Mouse (Mus musculus) ovary, postnatal 10 days (tissue): ENCODE results near the gene Drap1.
A peak's percentile ranks its signal among the peaks of the same experiment; 100 is the strongest.

ENCODE experiments used
- DNase-seq: peaks from one replicate; pipeline ENCODE4 v3.0.0; 2022; ENCODE audit warnings: low spot score

Drap1 gene

DNA sequence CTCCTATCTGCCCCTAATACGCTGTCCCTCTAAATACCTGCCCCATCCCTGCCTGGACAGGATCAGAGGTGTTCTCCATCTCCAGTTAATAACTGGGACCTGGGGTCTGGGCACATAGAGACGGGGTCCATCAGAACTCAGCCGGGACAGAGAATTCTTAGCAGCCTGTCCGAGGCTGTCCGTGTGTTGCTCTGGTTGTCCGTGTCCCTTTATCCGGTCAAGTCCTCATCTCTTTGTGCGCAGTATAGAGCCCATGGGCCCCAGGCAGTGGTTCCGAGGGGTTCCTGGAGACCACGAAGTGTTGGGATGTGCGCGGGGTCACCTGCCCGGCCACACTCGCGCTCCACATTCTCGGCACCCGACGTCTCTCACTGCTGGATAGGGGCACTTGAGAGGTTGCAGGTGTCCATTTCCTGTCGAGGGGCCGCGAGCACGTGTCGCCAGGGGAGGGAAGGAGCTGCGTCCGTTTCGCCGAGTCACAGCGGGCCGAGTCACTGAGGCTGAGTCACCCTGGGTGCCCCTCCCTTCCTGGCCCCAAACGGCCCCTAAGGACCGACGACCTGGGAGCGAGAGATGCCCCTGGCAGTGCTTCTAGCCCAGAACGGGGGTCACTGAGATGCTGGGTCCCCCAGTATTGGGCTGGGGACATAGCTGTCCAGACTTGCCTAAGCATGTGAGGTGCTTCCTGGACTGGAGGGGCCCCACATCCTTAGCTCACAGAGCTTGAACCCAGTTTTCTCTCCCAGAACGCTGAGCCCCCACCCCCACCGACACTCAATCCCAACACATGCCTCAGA lies 23.8 kb upstream of the Drap1 start:
- no peak for DNase-seq

DNA sequence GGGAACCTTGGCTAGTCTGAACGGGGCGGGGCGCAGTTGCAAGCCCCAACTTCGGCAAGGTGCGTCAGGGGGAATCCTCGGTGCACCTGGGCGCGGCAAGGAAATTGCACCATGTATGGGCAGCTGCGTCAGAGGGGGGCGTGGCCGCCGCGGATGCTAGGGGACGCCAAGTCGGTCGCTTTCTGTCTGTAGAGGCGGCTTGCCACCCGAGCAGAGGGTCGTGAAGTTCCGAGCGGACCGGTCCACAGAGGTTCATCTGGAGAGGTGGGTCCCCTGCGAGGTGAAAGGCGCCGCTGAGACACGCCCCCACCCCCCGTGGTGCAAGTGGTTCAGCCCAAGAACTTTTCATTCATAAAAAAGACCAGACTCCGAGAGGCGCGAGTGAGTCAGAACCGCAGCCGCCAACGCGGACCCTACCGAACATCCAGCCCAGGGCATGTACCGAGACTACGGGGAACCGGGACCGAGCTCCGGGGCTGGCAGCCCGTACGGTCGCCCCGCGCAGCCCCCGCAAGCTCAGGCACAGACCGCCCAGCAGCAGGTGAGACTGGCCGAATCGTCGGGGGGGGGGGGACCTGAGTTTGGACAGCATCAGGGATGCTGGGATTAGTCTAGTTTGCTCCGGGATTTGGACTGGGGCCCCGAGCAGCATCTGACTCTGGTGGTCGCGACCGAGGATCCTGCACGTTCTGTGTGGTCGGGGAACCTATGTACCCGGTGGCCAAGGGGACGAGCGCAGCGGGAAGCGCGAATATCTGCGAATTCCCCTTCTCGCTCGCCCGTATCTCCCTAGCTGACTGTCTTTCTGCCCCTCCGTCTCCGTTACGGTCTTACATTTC lies 23.0 kb upstream of the Drap1 start, which contains the start of gene Fosl1:
Fosl1 (plus strand) TSS at position 33 of the 839 bp plus-strand sequence.
- DNase-seq, result no peak

DNA sequence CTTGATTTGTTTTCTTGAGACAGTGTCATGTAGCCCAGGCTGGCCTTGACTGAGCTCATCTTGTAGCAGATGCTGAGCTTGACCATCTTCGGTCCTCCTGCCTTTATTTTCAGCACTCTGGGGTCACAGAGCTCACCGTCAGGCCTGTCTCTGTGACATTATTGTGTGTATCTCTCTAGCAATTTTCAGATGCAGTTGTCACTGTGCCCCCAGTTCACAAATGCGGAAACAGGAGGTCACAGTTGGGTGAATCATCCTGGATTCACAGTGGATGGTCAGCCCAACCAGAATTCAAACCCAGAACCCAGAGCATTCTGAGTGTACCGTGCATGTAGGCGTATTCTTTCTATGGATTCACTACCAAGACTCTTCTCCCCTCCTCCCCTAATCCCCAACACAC lies 21.0 kb upstream of the Drap1 start:
- DNase-seq, result no peak

DNA sequence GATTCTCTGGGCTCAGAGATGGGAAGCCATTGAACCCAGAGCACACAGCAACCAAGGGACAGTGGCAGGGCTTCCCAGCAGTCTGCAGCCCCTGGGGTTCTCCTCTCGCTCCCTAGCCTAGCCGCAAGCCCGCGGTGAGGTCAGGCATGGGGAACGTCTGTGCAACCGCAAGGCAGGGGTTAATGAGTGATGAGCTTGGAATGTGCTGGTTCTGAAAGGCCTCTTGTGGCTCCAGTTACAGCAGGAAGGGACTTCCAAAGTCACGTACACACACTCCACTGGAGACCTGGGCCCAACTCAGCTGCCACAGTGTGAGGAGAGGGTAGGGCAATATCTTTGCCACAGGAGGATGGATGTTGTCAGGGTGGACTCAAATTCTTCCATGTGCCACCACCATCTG lies 20.2 kb upstream of the Drap1 start:
- DNase-seq, result no peak

DNA sequence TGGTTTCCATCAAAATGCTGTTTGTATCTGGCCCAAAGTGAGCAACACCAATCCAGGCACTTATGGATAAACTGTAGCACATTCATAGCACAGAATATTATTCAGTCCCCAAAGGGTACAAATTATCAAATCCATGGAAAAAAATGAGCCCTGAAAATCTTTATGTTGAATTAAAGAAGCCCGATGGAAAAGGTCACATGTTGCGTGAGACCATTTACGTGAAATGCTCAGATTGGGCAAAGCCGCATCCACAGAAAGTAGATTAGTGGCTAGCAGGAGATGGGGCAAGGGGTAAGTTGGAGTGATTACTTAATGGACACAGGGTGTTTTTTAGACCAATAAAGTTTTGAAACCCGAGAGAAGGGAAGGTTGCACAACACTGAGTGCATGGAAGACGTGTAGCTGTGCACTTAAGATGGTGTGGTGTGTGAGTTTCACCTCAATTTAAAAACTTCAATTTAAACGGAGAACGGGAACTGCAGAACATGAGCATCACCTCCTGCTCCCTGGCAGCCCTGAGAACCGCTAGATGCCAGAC lies 19.7 kb upstream of the Drap1 start:
- DNase-seq, result no peak

DNA sequence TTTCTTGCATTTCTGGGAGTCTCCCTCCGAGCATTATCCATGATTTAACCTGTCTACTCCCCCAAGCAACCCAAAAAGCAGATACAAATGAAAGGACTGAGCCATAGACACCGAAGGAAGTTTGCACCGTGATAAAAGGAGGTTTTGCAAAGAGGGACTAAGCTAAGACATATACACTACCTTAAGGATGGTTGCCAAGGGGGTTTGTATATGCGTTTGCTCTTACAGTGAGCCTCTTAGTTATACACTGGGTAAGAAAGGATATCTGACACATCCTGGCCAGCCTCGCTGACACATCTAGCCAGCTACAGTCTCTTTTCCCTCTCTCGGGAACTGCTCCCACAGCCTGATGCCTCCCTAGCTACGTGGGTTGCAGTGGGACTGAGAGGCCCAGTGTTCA lies 9.2 kb upstream of the Drap1 start:
- no peak for DNase-seq

DNA sequence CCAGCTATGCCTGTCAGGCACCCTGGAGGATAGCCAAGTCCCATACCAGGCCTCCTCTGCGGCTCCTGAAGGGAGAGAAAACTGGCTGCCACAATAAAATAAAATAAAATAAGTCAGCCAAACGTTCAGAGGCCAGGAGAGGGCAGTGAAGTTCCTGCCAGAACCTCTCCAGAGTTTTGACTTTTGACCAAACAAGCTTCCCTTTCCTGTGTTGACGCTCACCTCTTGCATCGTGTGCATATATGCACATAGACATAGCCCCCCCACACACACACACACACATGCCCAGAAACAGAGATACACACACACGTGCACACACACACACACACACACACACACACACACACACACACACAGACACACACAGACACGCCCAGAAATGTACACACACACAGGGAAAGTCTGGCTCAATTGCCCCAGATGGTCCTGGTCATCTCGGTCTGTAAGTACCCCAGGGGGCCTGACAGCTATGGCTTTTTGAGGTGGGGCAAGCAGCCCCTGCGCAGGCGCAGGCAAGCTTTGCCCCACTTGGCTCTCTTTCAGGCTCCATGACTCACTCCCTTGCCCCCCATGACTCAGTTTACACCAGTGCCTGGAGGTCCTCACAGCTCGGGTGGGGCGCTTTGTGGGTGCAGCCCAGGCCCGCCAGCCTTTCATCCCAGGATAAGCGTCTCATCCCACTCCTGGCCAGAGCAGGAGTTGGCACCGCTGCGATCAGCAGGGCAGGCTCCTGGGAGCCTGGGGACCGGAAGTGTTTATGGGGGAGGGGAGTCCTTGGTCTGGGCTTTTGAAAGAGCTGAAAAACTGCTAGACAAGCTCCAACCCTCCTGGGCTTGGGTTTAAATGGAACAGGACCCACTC lies 8.4 kb upstream of the Drap1 start:
- DNase-seq, result no peak

DNA sequence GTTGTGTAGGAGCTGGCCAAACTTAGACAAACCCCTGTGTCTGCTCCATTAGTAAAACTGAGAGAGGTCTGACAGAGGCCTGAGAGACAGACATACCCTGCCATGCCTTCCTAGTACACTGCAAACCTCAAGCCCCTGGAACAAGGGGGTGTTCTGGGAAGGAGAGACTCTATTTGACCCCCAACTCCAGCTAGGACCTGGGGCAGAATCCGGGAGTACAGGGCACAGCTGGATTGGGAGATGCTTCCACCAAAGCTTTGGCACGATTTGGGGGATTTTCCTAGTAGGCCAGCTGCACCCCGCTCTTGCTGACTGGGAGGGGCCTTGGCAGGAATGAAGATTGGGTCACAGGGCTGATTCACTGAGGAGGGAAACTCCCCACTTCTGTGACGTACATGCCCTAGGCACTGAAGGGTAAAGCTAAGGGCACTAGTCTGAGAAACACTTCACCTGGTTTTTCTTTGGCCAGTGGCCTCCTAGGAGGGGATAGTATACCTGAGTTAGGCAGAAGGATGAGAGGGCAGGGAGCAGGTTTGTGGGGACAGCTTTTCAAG lies 7.2 kb upstream of the Drap1 start:
- no peak for DNase-seq

DNA sequence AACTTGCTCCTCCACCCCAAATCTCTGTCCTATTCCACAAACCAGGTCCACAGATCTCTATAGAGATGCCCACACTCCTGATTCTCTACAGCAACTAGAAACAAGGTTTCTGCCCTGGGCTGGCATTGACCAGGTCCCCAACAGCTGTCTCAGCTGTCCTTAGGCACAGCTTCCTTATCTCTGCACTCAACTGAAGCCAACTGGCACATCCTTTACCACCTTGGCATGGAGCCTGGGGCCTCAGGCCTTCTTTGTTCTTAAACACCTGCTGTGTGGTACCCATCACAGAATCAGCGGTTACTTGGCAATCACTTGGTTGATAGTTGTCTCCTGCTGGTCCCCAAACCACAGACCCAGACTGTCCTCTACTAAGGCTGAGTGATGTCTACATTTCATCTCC lies 5.6 kb upstream of the Drap1 start:
- DNase-seq, result no peak

DNA sequence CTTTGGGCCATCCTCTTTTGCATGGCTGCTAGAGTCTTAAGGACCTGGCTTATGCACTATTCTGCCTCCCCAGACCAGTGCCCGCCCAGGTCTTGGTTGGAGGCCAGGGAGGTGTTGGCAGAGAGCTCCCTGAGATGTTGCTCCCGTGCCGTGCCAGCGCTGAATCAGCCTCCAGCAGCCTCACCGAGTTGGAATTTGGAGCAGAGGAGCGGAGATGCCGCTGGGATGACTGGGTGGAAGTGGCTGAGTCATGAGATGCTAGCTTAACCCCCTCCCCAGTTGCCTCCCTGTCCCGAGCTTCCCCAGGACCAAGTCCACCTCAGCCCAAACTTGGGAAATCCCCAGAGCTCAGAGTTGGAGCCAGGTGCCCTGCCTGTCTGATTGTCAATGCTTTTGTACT lies 5.0 kb upstream of the Drap1 start:
- DNase-seq, result no peak

DNA sequence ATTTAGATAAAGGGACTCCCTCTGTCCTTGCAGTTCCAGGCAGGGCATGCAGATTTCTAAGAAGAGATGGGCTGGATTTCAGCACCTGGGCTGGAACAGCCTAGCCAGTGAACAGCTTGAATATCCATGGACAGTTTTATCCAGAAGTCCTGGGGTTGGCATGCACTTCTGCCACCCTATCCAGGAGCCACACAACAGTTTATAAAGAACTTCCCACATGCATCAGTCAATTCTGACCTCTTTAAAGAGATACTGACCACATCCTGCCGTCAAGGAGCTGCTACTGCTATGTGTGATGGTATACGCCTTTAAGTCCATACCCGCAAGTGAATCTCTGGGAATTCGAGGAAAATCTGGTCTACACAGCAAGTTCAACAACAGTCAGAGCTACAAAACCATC lies 4.4 kb upstream of the Drap1 start:
- no peak for DNase-seq

DNA sequence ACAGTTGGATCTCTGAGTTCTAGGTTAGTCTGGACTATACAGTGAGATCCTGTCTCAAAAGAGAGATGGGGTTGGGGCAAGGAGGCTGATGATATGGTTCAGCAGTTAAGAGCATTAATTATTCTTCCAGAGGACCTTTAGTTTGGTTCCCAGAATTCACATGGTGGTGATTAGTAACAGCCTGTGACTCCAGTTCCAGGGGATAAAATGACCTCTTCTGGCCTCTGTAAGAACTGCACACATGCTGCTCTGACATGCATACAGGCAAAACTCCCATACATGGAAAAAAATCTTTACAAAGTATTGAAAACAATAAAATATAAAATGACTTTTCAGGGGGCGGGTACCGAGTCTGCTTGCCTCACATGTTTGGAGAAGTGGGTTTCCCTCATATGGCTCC lies 3.3 kb upstream of the Drap1 start:
- no peak for DNase-seq

DNA sequence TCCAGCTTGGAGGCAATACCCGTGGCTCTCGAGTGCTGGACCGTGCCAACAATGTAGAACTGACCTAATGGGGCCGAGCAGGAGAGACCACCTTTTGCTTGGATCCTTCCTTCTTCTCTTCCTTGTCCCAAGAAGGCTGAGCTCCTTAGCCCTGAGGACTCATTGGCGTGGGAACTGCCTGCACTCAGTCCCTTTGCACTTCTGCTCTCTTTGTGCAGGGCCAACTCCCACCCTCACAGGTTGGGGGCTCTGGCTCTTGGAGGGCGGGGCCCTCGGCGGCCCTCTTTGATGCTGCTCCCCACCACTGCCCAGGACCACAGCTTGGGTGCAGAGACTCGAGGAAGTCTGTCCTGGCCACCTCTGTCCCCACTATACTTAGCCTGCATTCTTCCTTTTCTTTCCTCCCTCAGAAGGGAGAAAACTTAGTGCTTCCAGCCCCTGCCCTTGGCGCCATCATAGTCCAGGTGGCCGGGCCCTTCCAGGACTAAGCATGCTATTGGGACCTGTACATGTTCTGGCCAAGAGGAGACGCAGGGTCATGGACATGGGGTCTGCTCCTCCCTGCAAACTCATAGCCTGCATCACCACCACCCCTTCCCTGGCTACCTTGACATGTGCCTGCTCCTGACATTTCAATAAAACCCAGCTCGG lies 2.0 kb upstream of the Drap1 start:
- no peak for DNase-seq

DNA sequence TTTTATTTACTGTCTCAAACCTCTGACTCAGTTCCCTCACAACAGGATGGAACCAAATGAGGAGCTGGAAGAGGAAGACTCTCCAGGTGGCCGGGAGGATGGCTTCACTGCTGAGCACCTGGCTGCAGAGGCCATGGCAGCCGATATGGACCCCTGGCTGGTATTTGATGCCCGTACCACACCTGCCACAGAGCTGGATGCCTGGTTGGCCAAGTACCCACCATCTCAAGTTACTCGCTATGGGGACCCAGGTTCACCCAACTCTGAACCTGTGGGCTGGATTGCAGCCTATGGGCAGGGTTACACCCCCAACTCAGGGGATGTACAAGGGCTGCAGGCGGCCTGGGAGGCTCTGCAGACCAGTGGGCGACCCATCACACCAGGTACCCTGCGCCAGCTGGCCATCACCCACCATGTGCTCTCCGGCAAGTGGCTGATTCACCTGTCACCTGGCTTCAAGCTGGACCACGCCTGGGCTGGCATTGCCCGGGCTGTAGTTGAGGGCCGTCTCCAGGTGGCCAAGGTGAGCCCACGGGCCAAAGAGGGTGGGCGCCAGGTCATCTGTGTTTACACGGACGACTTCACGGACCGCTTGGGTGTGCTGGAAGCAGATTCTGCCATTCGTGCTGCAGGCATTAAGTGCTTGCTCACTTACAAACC lies 1.3 kb upstream of the Drap1 start:
- no peak for DNase-seq

DNA sequence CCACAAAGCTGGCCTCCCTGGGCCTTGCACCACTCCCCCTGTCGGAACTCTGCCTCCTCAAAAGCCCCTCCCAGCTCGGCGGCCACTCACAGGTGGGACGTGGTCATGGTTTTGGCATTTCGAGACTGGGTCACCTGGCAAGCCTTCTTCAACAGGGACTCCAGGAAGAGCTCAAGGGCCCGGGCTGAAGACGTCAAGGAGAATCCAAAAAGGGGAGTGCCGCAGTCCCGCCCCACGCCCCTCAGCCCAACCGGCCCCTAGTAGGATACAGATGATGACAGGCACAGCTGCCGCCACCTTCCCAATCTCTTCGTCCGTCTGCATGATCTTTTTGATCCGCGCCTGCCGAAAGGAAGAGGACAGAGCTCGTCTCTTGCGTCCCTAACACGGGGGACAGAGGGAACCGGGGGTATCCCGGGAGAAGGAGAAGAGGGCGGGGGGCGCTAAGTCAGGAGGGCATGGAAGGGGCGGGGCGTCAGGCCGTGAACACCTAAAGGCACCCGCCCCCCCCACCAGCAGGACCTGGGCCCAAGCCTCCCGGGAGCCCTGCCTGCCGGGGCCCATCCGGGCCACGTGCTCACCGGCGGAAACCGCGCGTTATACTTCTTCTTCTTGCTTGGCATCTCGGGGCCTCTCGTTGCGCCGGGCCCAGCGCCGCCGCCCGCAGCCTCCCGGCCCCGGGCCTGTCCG lies 542 bp downstream of the Drap1 start:
- peak; percentile 54 for DNase-seq

DNA sequence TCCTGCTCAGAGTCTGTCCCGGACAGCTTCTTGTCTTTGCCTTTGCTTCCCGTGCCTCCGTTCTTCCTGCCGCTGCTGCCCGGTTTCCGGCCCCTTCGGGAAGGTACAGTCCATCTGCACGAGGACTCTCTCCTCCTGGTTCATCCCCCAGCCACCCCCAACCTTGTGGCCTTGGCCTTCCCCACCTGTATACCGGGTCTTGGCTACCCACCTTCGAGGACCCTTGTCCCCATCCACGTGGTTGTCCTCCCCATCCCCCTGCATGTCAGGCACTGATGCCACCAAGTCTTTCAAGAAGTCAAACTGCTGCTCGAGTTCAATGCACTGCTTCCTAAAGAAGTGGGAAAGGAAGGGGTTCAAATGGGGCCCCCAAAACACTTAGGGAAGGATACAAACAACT lies 1.2 kb downstream of the Drap1 start:
- DNase-seq, result no peak

DNA sequence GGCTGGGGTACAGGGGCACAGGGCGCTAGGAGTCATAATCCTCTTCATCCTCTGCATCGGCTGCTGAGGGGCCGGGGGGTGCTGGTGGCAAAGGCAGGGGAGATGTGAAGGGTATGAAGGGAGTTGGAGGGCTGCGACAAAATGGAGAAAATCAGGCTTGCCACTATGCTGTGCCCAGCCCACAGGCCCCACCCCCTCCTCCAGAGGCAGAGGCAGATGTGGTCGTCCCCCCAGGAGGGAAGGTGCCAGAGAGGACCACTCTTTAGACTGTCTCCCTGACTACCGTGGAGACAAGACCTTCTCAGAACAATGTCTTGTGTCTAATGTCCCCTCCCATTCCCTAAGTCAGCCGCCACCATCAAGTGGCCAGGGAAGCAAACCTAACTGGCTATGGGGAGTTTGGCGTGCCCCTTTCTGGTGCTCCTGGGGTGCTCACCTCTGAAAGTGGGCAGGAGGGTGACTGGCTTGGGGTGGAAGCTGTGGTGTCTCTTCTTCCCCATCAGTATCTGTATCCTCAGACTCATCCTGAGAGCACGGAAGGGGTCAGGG lies 1.8 kb downstream of the Drap1 start:
- DNase-seq, result no peak

DNA sequence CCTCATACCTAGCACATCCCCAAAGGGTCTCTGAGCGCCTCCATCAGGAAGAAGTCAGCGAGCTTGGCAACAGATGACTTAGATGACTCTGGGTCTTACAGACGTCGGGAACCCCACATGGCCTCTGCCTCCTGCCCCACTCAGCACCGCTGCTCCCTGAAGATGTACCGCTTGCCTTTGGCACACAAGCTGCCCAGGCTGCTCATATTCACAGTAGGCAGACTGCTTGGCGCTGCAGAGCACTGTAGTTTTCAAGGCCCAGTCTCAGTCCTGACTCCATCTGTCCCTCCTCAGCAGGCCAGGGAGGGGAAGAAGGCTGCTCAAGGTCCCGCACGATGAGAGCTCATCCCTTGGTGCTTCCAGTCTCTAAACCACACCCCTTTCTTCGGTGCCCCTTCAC lies 2.5 kb downstream of the Drap1 start:
- DNase-seq, result no peak

DNA sequence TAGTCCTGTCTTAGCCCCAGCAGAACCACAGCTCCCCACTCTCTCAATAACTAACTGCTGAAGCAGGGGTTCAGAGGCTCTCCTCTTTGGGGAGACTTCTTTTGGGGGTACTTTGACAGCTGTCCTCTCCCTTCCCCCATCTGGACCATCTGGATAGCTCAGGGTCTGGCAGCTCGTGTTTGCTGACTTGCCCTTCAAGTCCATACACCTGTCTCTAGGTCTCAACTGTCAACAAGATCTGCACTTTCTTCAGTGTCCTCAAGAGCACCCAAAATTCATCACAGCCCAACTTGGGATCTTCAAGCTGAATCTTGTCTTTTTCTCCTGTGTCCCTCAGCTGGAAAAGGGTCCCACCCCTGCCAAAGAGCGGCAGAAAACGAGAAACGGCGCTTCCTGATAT lies 3.0 kb downstream of the Drap1 start:
- DNase-seq, result no peak

DNA sequence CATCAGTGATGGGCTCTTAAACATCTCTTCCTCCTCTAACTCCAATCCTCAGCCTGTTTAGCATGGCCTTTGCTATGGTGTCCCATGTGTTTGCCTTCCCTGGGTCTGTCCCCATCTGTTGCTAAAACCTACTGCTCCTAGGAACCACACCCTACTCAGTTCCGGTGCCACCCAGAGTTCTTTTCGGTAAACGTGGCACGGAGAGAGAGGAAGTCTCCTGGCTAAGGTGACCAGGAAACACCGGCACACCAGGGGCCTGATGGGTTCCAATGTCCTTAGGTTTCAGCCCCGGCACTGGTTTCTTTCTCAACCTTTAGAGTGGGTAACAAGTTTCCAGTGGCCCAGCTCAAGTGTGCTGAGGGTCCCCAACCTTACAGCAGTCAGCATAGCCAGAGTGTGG lies 4.2 kb downstream of the Drap1 start:
- DNase-seq, result no peak
